8 mouse cellular contexts compared by ENCODE assay signal in genomic region chr17:12915488-12915880, GRCm38 (mm10). TPM values are rescaled to one million over a fixed set of nuclear protein-coding genes. Genes with fewer than 3 reads are reported as not detected.
DNase-seq lines count a peak whose midpoint lies in the region; ATAC-seq lines count a peak whose summit lies in the region.

TSS of gene Tcp1 (plus strand) at chr17:12915701.

- H3K4me3 ChIP-seq in neural tube, embryonic 13.5 days = peak within 1 kb of the TSS; percentile 78

- WGBS in neural tube, embryonic 13.5 days = 1% methylated on average over 18 of the region's 18 CpGs

- ATAC-seq in activated CD4-positive, CD25-positive, alpha-beta regulatory T cell, adult 4 months = no peak
- peak; percentile 22 for ATAC-seq in erythroid progenitor cell, adult 5-6 weeks (replicated peaks; ENCODE audit: low FRiP score, poor library complexity, severe bottlenecking)
- peak; percentile 32 for ATAC-seq in neural tube, embryonic 13.5 days (ENCODE audit: low read depth)

- intact Hi-C loops in heart, postnatal 25 days (cut with DNase I) = no loop called here
- intact Hi-C loops in left cerebral cortex, postnatal 4 days (cut with DNase I) = no loop called here

- no peaks in the 10 kb centered on the region for H3K27me3 ChIP-seq in neural tube, embryonic 13.5 days

- H3K36me3 ChIP-seq in neural tube, embryonic 13.5 days = peaks cover 59% of the 10 kb centered on the region

- no peaks in the 10 kb centered on the region for H3K9me3 ChIP-seq in neural tube, embryonic 13.5 days

- no peak for DNase-seq in layer of hippocampus, adult 8-10 months (ENCODE audit: low spot score in 2 of 2)
- DNase-seq in layer of hippocampus, adult 11-12 months (ENCODE audit: low spot score) = no peak
- DNase-seq in heart, postnatal 25 days (ENCODE audit: low spot score) = no peak
- DNase-seq in left cerebral cortex, postnatal 4 days = no peak
- DNase-seq in cerebellum, adult 8-10 months = no peak

- peak within 1 kb of the TSS; percentile 91 for H3K4me2 ChIP-seq in neural tube, embryonic 13.5 days

- peak within 1 kb of the TSS; percentile 86 for H3K27ac ChIP-seq in neural tube, embryonic 13.5 days (replicated peaks)

- peak within 1 kb of the TSS; percentile 92 for H3K9ac ChIP-seq in neural tube, embryonic 13.5 days

- peaks cover 20% of the 10 kb centered on the region for H3K4me1 ChIP-seq in neural tube, embryonic 13.5 days (replicated peaks)

RNA-seq across cellular contexts. Expression of gene Tcp1, which starts in this region (rescaled TPM):
- 100 to 1,000 TPM; 191 to 232 (median 205) TPM for total RNA-seq in layer of hippocampus, adult 8-10 months (2022)
- polyA plus RNA-seq in activated CD4-positive, CD25-positive, alpha-beta regulatory T cell, adult 4 months (2017; shearing (Covaris generic)) = 100 to 1,000 TPM; 259 to 267 TPM
- total RNA-seq in erythroid progenitor cell, adult 5-6 weeks (2015; ENCODE audit: low replicate concordance) = 136 and 173 TPM in 2 replicates
- total RNA-seq in erythroid progenitor cell, adult 5-6 weeks (2017; ENCODE audit: low replicate concordance) = 208 and 220 TPM in 2 replicates
- total RNA-seq in heart, postnatal 25 days (2021) = 100 to 1,000 TPM; 200 to 213 TPM
- 100 to 1,000 TPM; 293 to 304 TPM for total RNA-seq in left cerebral cortex, postnatal 4 days (2021)
- 410 and 432 TPM in 2 replicates for polyA plus RNA-seq in neural tube, embryonic 13.5 days (2015; fragmentation: Nextera tagmentation; extraction: Ambion mirVana)
